Mouse (Mus musculus) CH12.LX (cell line): ENCODE measurements around the gene Brf1. TPM values are rescaled to one million over a fixed set of nuclear protein-coding genes. Genes with fewer than 3 reads are reported as not detected.

Source experiments
- DNase-seq: peaks from one replicate; pipeline ENCODE4 v3.0.0-alpha.2; 2013; ENCODE audit errors: extremely low read depth
- H3K27ac ChIP-seq: 2 replicates; pipeline ENCODE4 v1.5.1; 2012; ENCODE audit warnings: low read depth, mild to moderate bottlenecking, control low read depth, moderate library complexity; ENCODE audit not compliant: insufficient read depth
- H3K27me3 ChIP-seq: replicated peaks from 2 replicates; pipeline ENCODE3; 2012; ENCODE audit warnings: inconsistent platforms
- H3K36me3 ChIP-seq, 2 experiments: replicated peaks in 1 of 2; 2 replicates each; pipeline versions ENCODE3 to v1.6.1; 2012; ENCODE audit warnings: inconsistent platforms in 1 of 2, low read length in 1 of 2, mild to moderate bottlenecking in 1 of 2, mixed read lengths in 1 of 2, moderate library complexity in 1 of 2; ENCODE audit not compliant: control insufficient read depth in 1 of 2, insufficient read depth in 1 of 2
- H3K4me1 ChIP-seq, 2 experiments: 2 replicates each; pipeline ENCODE4 v1.6.1; 2012; ENCODE audit warnings: inconsistent platforms in 1 of 2, moderate library complexity in 1 of 2; ENCODE audit not compliant: insufficient read depth in 2 of 2, control insufficient read depth in 1 of 2
- H3K4me2 ChIP-seq: 2 replicates; pipeline ENCODE4 v1.6.1; 2012; ENCODE audit warnings: low read depth, mild to moderate bottlenecking, control low read depth; ENCODE audit not compliant: poor library complexity, insufficient read depth, severe bottlenecking
- H3K4me3 ChIP-seq, 3 experiments: fragments of 150-350 bp in 1 of 3; sonication (generic) in 1 of 3; replicated peaks in 1 of 3; 2 replicates each; pipeline versions ENCODE3 to v1.5.1; 2011 to 2012; ENCODE audit warnings: low read depth in 2 of 3, low read length in 2 of 3, mild to moderate bottlenecking in 2 of 3, moderate library complexity in 2 of 3, control low read depth in 1 of 3, improper control_type of control experiment in 1 of 3, inconsistent platforms in 1 of 3, mixed read lengths in 1 of 3; ENCODE audit not compliant: poor library complexity in 1 of 3
- H3K79me2 ChIP-seq: replicated peaks from 2 replicates; pipeline ENCODE4 v1.6.1; 2012; ENCODE audit warnings: mild to moderate bottlenecking, moderate library complexity; ENCODE audit not compliant: control insufficient read depth, poor library complexity, insufficient read depth, severe bottlenecking; ENCODE audit errors: extremely low read depth
- H3K9ac ChIP-seq: 2 replicates; pipeline ENCODE4 v1.6.1; 2012; ENCODE audit warnings: low read depth, mild to moderate bottlenecking, control low read depth, moderate library complexity; ENCODE audit not compliant: insufficient read depth
- H3K9me3 ChIP-seq: replicated peaks from 2 replicates; pipeline ENCODE3; 2012; ENCODE audit warnings: low read length, inconsistent platforms, mixed read lengths
- CHD1 ChIP-seq: IDR thresholded peaks from 2 replicates; pipeline ENCODE4 v1.6.1; 2012; ENCODE audit warnings: low read depth, low read length, improper control_type of control experiment, inconsistent platforms
- CHD2 ChIP-seq: IDR thresholded peaks from 2 replicates; pipeline ENCODE4 v1.6.1; 2011; ENCODE audit warnings: low read length, improper control_type of control experiment
- CTCF ChIP-seq, 2 experiments: IDR thresholded peaks in 1 of 2; conservative IDR thresholded peaks in 1 of 2; 2 replicates each; pipeline ENCODE4 v1.5.1; 2011 to 2012; ENCODE audit warnings: low read depth in 2 of 2, low read length in 2 of 2, improper control_type of control experiment in 1 of 2, inconsistent platforms in 1 of 2, mild to moderate bottlenecking in 1 of 2, moderate library complexity in 1 of 2
- EP300 ChIP-seq: IDR thresholded peaks from 2 replicates; pipeline ENCODE4 v1.6.1; 2011; ENCODE audit warnings: low read length, improper control_type of control experiment
- ETS1 ChIP-seq: conservative IDR thresholded peaks from 2 replicates; pipeline ENCODE4 v1.6.1; 2012; ENCODE audit warnings: low read depth, mild to moderate bottlenecking, inconsistent platforms, low read length, improper control_type of control experiment, moderate library complexity
- GABPA ChIP-seq: IDR thresholded peaks from 2 replicates; pipeline ENCODE4 v1.6.1; 2012; ENCODE audit warnings: low read depth, low read length, improper control_type of control experiment, inconsistent platforms; ENCODE audit not compliant: insufficient replicate concordance
- HCFC1 ChIP-seq: IDR thresholded peaks from 2 replicates; pipeline ENCODE4 v1.6.1; 2012; ENCODE audit warnings: low read depth, mild to moderate bottlenecking, inconsistent platforms, low read length, improper control_type of control experiment
- IRF4 ChIP-seq: IDR thresholded peaks from 2 replicates; pipeline ENCODE4 v1.6.1; 2014; ENCODE audit warnings: low read depth, mild to moderate bottlenecking, inconsistent platforms, low read length, improper control_type of control experiment
- JUN ChIP-seq: IDR thresholded peaks from 2 replicates; pipeline ENCODE4 v1.6.1; 2011; ENCODE audit warnings: low read depth, mild to moderate bottlenecking, low read length, improper control_type of control experiment, moderate library complexity; ENCODE audit not compliant: insufficient read depth
- KAT2A ChIP-seq: IDR thresholded peaks from 2 replicates; pipeline ENCODE4 v1.6.1; 2012; ENCODE audit warnings: low read length, improper control_type of control experiment, inconsistent platforms; ENCODE audit not compliant: insufficient replicate concordance
- MAFK ChIP-seq: IDR thresholded peaks from 2 replicates; pipeline ENCODE4 v1.6.1; 2011; ENCODE audit warnings: low read length, improper control_type of control experiment; ENCODE audit not compliant: insufficient replicate concordance
- MXI1 ChIP-seq: IDR thresholded peaks from 2 replicates; pipeline ENCODE4 v1.6.1; 2011; ENCODE audit warnings: mild to moderate bottlenecking, low read depth, low read length, improper control_type of control experiment
- MYC ChIP-seq: IDR thresholded peaks from 2 replicates; pipeline ENCODE4 v1.6.1; 2011; ENCODE audit warnings: low read depth, mild to moderate bottlenecking, improper control_type of control experiment, low read length
- NELFE ChIP-seq: IDR thresholded peaks from 2 replicates; pipeline ENCODE4 v1.6.1; 2011; ENCODE audit warnings: low read depth, low read length, improper control_type of control experiment
- NRF1 ChIP-seq: IDR thresholded peaks from 2 replicates; pipeline ENCODE4 v1.6.1; 2014; ENCODE audit warnings: low read depth, mild to moderate bottlenecking, inconsistent platforms, low read length, improper control_type of control experiment, moderate library complexity
- POLR2A ChIP-seq: IDR thresholded peaks from 2 replicates; pipeline ENCODE4 v1.6.1; 2011; ENCODE audit warnings: low read depth, mild to moderate bottlenecking, improper control_type of control experiment, low read length
- POLR2AphosphoS2 ChIP-seq: IDR thresholded peaks from 2 replicates; pipeline ENCODE4 v1.6.1; 2011; ENCODE audit warnings: low read depth, low read length, improper control_type of control experiment
- RAD21 ChIP-seq: IDR thresholded peaks from 2 replicates; pipeline ENCODE4 v1.6.1; 2011; ENCODE audit warnings: low read depth, mild to moderate bottlenecking, low read length, improper control_type of control experiment, moderate library complexity
- RCOR1 ChIP-seq: conservative IDR thresholded peaks from 2 replicates; pipeline ENCODE4 v1.6.1; 2012; ENCODE audit warnings: low read depth, mild to moderate bottlenecking, inconsistent platforms, low read length, improper control_type of control experiment
- SMC3 ChIP-seq: IDR thresholded peaks from 2 replicates; pipeline ENCODE4 v1.6.1; 2011; ENCODE audit warnings: low read depth, low read length, improper control_type of control experiment
- TBP ChIP-seq: conservative IDR thresholded peaks from 2 replicates; pipeline ENCODE4 v1.6.1; 2011; ENCODE audit warnings: low read depth, low read length, improper control_type of control experiment
- TCF12 ChIP-seq: IDR thresholded peaks from 2 replicates; pipeline ENCODE4 v1.6.1; 2014; ENCODE audit warnings: low read depth, mild to moderate bottlenecking, inconsistent platforms, low read length, improper control_type of control experiment
- USF1 ChIP-seq: IDR thresholded peaks from 2 replicates; pipeline ENCODE4 v1.6.1; 2014; ENCODE audit warnings: low read depth, mild to moderate bottlenecking, inconsistent platforms, low read length, improper control_type of control experiment
- ZC3H11A ChIP-seq: IDR thresholded peaks from 2 replicates; pipeline ENCODE4 v1.6.1; 2012; ENCODE audit warnings: low read depth, mild to moderate bottlenecking, inconsistent platforms, low read length, improper control_type of control experiment
- ZKSCAN1 ChIP-seq: IDR thresholded peaks from 2 replicates; pipeline ENCODE4 v1.6.1; 2012; ENCODE audit warnings: low read depth, inconsistent platforms, low read length, improper control_type of control experiment, borderline replicate concordance
- dilution Hi-C: fragments of 300-500 bp; cut with MboI; formaldehyde crosslinking; loops from 2 replicates; pipeline ENCODE4 v1.14.3; 2020; ENCODE audit warnings: low sequenced_read_pairs; ENCODE audit not compliant: extremely low pct_unique_long_range_greater_than_20kb, extremely low pct_ligation_motif_present
- in situ Hi-C: fragments of 300-500 bp; cut with MboI; formaldehyde crosslinking; loops from 3 replicates; pipeline ENCODE4 v1.14.3; 2019; ENCODE audit warnings: low sequenced_read_pairs, low pct_ligation_motif_present, low pct_unique_long_range_greater_than_20kb, mixed read lengths
- polyA plus RNA-seq: library from polyadenylated mRNA; unstranded; fragments of >175 nt; gene quantifications from 2 replicates; pipeline ENCODE4 v1.2.1, GENCODE M21; 2012; ENCODE audit warnings: low read depth; ENCODE audit not compliant: insufficient read length
- total RNA-seq, 2 experiments: library from RNA; depleted of rRNA; stranded (reverse); fragments of 300-350 nt in 1 of 2; fragments of >200 nt in 1 of 2; gene quantifications; 2 replicates each; pipeline ENCODE4 v1.2.3; 2012 to 2014

The Brf1 gene
- total and polyA plus RNA-seq, 3 experiments, result 15.9 to 31.2 (median 29.6) TPM

- Histone ChIP-seq H3K9ac (no peak overlapping the region), H3K27ac (no peak overlapping the region), H3K4me2 (no peak overlapping the region), H3K4me3 (no peak overlapping the region), H3K27me3 (peaks cover 7% of the 10 kb centered on the region), H3K79me2 (no peaks in the 10 kb centered on the region), H3K4me1 (peaks cover 0 to 6% of the 10 kb centered on the region in 2 experiments; a peak in 1 of 4 replicates), H3K9me3 (no peaks in the 10 kb centered on the region), H3K36me3 (no peaks in the 10 kb centered on the region)
- dilution Hi-C loops, result no loop called here
- peak; percentile 47 for DNase-seq
- 0 out of 2 replicates have a peak, but pooled peaks have one; percentile 45 for TF ChIP-seq ZC3H11A
- peak; percentile 74 for TF ChIP-seq RAD21
- peak; percentile 94 for TF ChIP-seq SMC3
- TF ChIP-seq CTCF (conservative IDR thresholded peaks at IDR 0.05 in 1 of 2, IDR thresholded peaks at IDR 0.05 in 1 of 2; ENCODE audit: low read depth in 2 of 2, low read length in 2 of 2), result peak in 1 of 2 experiments; percentile 99; a peak in 2 of 4 replicates
- no peak for TF ChIP-seq USF1
- in situ Hi-C loops, result loop anchor here (10.0 kb wide), 2 partner anchors 50 to 80 kb away; no protein-coding TSS in a partner anchor
Measured at GRCm38 (mm10) chr12:113004993-113005392, 4.5 kb upstream of the Brf1 start.

- DNase-seq, result no peak
- Histone ChIP-seq H3K27me3 (peaks cover 7% of the 10 kb centered on the region), H3K4me1 (peaks cover 0 to 10% of the 10 kb centered on the region in 2 experiments; a peak in 2 of 4 replicates), H3K9ac (no peak overlapping the region), H3K9me3 (no peaks in the 10 kb centered on the region), H3K27ac (no peak overlapping the region), H3K36me3 (no peaks in the 10 kb centered on the region), H3K79me2 (peaks cover 7% of the 10 kb centered on the region), H3K4me3 (no peak overlapping the region), H3K4me2 (no peak overlapping the region)
- TF ChIP-seq IRF4 (no peak), HCFC1 (no peak), RAD21 (no peak), MAFK (no peak), MXI1 (no peak), TCF12 (no peak)
- dilution Hi-C loops (no loop called here), in situ Hi-C loops (loop anchor here (10.0 kb wide), 2 partner anchors 51 to 81 kb away; no protein-coding TSS in a partner anchor)
Measured at GRCm38 (mm10) chr12:113004011-113004410, 3.5 kb upstream of the Brf1 start.

- H3K4me1 ChIP-seq, result peaks cover 4 to 19% of the 10 kb centered on the region in 2 experiments; a peak in 3 of 4 replicates
- dilution Hi-C loops, result no loop called here
- in situ Hi-C loops, result loop anchor here (10.0 kb wide), 2 partner anchors 52 to 82 kb away; no protein-coding TSS in a partner anchor
- no peaks in the 10 kb centered on the region for H3K9me3 ChIP-seq
- H3K36me3 ChIP-seq, result peaks cover 0 to 6% of the 10 kb centered on the region in 2 experiments
- H3K79me2 ChIP-seq, result peaks cover 18% of the 10 kb centered on the region
- H3K27me3 ChIP-seq, result peaks cover 7% of the 10 kb centered on the region
- H3K27ac ChIP-seq, result no peak overlapping the region
- H3K4me3 ChIP-seq, result no peak overlapping the region
- no peak for DNase-seq
- no peak overlapping the region for H3K9ac ChIP-seq
- no peak overlapping the region for H3K4me2 ChIP-seq
- TF ChIP-seq GABPA, result no peak
- no peak for TF ChIP-seq POLR2AphosphoS2
- TF ChIP-seq NELFE, result no peak
- no peak for TF ChIP-seq MXI1
- no peak for TF ChIP-seq KAT2A
- no peak for TF ChIP-seq ETS1
- TF ChIP-seq HCFC1, result no peak
- no peak for TF ChIP-seq ZKSCAN1
- no peak for TF ChIP-seq CHD2
- no peak for TF ChIP-seq EP300
- peak; percentile 34 for TF ChIP-seq RAD21
- peak; percentile 77; the same call in 1 of the 2 replicates for TF ChIP-seq TBP
- no peak for TF ChIP-seq TCF12
- TF ChIP-seq NRF1, result no peak
- TF ChIP-seq POLR2A, result no peak
- no peak for TF ChIP-seq MYC
- peak; percentile 23 for TF ChIP-seq SMC3
- peak in 1 of 2 experiments; percentile 55; a peak in 2 of 4 replicates for TF ChIP-seq CTCF (conservative IDR thresholded peaks at IDR 0.05 in 1 of 2, IDR thresholded peaks at IDR 0.05 in 1 of 2; ENCODE audit: low read depth in 2 of 2, low read length in 2 of 2)
- TF ChIP-seq ZC3H11A, result no peak
- no peak for TF ChIP-seq JUN
- TF ChIP-seq RCOR1, result no peak
- TF ChIP-seq CHD1, result no peak
Measured at GRCm38 (mm10) chr12:113002667-113003066, 2.2 kb upstream of the Brf1 start.
